Mouse (Mus musculus) effector memory CD4-positive, alpha-beta T cell, adult 7 months (primary cell): Measurements from ENCODE around the gene Tigd3. TPM values are rescaled to one million over a fixed set of nuclear protein-coding genes. Genes with fewer than 3 reads are reported as not detected.

Experiments used
- polyA plus RNA-seq: library from polyadenylated mRNA; unstranded; fragments of 100-300 nt; shearing (Covaris generic); gene quantifications from one replicate; pipeline ENCODE4 v1.2.1, GENCODE M21; 2017

Gene Tigd3
- polyA plus RNA-seq, result 0.30 TPM

GRCm38 (mm10) chr19:5894002-5894678 lies at the start of gene Tigd3:
Gene Tigd3, minus strand, starts transcription at chr19:5894149.

DNA sequence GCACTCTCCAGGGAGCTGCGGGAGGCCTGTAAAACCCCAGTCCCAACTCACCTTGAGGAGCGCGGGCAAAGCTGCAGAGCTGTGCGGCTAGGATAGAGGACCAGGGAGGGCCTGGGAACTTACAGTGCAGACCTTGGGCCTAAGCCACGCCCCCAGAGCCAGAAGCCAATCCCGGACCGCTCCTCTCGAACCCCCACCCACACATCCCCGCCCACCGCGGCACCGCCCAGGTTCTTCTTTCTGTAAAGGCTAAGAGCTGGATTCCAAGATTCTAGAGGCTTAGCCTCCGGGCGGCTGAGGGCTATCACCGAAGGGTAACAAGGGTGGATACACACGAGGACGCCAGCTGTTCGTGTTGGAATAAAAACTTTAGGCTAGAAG lies 30.8 kb upstream of the Tigd3 start, which contains the start of gene Cdc42ep2:
Cdc42ep2 (minus strand) TSS at position 104 of the 381 bp plus-strand sequence.

GRCm38 (mm10) chr19:5913007-5913719 lies 19.2 kb upstream of the Tigd3 start, which contains the start of gene Dpf2:
Gene Dpf2, minus strand, starts transcription at chr19:5913010.

DNA sequence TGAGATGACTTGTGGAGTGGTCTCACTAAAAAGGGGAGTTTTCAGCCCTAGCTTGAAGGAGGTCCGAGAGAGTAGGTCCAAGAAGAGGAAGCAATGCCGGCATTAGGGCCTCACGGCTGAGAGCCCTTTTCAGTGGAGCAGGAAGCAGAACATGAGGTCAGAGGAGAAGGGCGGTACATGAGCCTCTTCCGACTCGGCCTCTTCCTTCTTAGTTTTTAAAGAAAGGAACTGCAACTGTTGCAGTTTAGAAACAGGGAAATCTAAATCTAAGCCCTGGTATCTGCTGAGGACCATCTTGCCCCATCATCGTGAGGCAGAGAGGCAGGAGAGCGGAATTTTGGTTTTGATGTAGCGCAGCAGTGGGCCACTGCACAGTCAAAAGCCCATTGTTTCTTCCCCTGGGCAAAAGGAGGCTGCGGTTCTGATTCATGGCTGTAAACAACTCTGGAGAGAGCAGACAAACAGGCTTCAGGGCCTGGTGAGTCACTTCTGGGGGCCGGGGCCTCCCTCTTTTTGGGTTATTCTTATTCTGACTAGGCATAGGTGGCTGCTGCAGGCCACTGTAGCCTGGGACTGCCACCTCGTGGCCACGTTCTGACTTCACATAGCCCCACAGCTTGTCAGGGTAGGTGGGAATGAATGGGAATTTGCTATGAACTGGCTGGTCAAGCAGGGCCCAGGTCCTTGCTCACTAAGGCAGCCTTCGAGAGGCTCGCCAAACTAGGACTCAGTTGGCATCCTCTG lies 16.2 kb downstream of the Tigd3 start, which contains the start of gene Slc25a45:
Slc25a45 (plus strand) TSS at position 191 of the 744 bp plus-strand sequence.

GRCm38 (mm10) chr19:5874969-5875480 lies 18.9 kb downstream of the Tigd3 start, which contains the start of gene Frmd8:
Gene Frmd8, minus strand, starts transcription at chr19:5875274.

Other genes starting within 250 kb of the Tigd3 start
- gene Sipa1, start 230.4 kb downstream of the Tigd3 start, polyA plus RNA-seq, result 216 TPM
- gene Map3k11, start 205.4 kb downstream of the Tigd3 start, polyA plus RNA-seq, result 60.9 TPM
- gene Pcnx3, start 205.2 kb downstream of the Tigd3 start, polyA plus RNA-seq, result 38.2 TPM
- gene Kcnk7, start 189.8 kb downstream of the Tigd3 start, polyA plus RNA-seq, result 5.8 TPM
- gene Ehbp1l1, start 167.8 kb downstream of the Tigd3 start, polyA plus RNA-seq, result 53.7 TPM
- gene Fam89b, start 164.5 kb downstream of the Tigd3 start, polyA plus RNA-seq, result 83.2 TPM
- 0.33 TPM for gene Ltbp3, start 153.2 kb downstream of the Tigd3 start, polyA plus RNA-seq
- 62.6 TPM for gene Scyl1, start 122.7 kb downstream of the Tigd3 start, polyA plus RNA-seq
- 120 TPM for gene Frmd8, start 18.9 kb downstream of the Tigd3 start, polyA plus RNA-seq
- 21.1 TPM for gene Slc25a45, start 16.3 kb downstream of the Tigd3 start, polyA plus RNA-seq
- 126 TPM for gene Dpf2, start 18.9 kb upstream of the Tigd3 start, polyA plus RNA-seq
- gene Cdc42ep2, start 30.7 kb upstream of the Tigd3 start, polyA plus RNA-seq, result 0.29 TPM
- 35.9 TPM for gene Pola2, start 70.1 kb upstream of the Tigd3 start, polyA plus RNA-seq
- not detected for gene Slc22a20, start 92.0 kb upstream of the Tigd3 start, polyA plus RNA-seq
- 43.6 TPM for gene Capn1, start 121.7 kb upstream of the Tigd3 start, polyA plus RNA-seq
- gene Syvn1, start 152.4 kb upstream of the Tigd3 start, polyA plus RNA-seq, result 55.4 TPM
- gene Mrpl49, start 163.6 kb upstream of the Tigd3 start, polyA plus RNA-seq, result 22.8 TPM
- gene Fau, start 163.7 kb upstream of the Tigd3 start, polyA plus RNA-seq, result 995 TPM
- 17.7 TPM for gene Znhit2, start 167.0 kb upstream of the Tigd3 start, polyA plus RNA-seq
- 6.2 TPM for gene Tm7sf2, start 174.2 kb upstream of the Tigd3 start, polyA plus RNA-seq
- 79.3 TPM for gene Vps51, start 183.1 kb upstream of the Tigd3 start, polyA plus RNA-seq
- not detected for gene Tmem262, start 185.9 kb upstream of the Tigd3 start, polyA plus RNA-seq
- gene Gm28374, start 188.1 kb upstream of the Tigd3 start, polyA plus RNA-seq, result 1.2 TPM
- 26.0 TPM for gene Zfpl1, start 190.8 kb upstream of the Tigd3 start, polyA plus RNA-seq
- 0.80 TPM for gene Cdca5, start 190.8 kb upstream of the Tigd3 start, polyA plus RNA-seq
- gene AC131692.1, start 200.3 kb upstream of the Tigd3 start, polyA plus RNA-seq, result not detected
- gene Naaladl1, start 211.6 kb upstream of the Tigd3 start, polyA plus RNA-seq, result not detected
- 6.3 TPM for gene Sac3d1, start 224.5 kb upstream of the Tigd3 start, polyA plus RNA-seq
- 28.8 TPM for gene Snx15, start 234.2 kb upstream of the Tigd3 start, polyA plus RNA-seq
- gene Batf2, start 246.8 kb upstream of the Tigd3 start, polyA plus RNA-seq, result not detected
- 38.1 TPM for gene Arl2, start 247.4 kb upstream of the Tigd3 start, polyA plus RNA-seq